Mouse (Mus musculus) thymus, adult 2 months (tissue): ENCODE results near the gene Ddx19a.

ENCODE experiments used
- CTCF ChIP-seq: fragments of 200-500 bp; IDR thresholded peaks from 2 replicates; pipeline ENCODE4 v1.5.1; 2012; ENCODE audit warnings: mild to moderate bottlenecking, control low read depth, low read length, moderate library complexity, borderline replicate concordance; ENCODE audit not compliant: control insufficient read depth, poor library complexity, insufficient read depth; ENCODE audit errors: extremely low read depth
- POLR2A ChIP-seq: fragments of 200-500 bp; IDR thresholded peaks from 2 replicates; pipeline ENCODE4 v1.6.1; 2012; ENCODE audit warnings: mild to moderate bottlenecking, low read length, control low read depth, moderate library complexity; ENCODE audit not compliant: control insufficient read depth, poor library complexity, insufficient read depth; ENCODE audit errors: extremely low read depth

- TF ChIP-seq POLR2A (no peak), CTCF (no peak)
Measured at GRCm38 (mm10) chr8:111042546-111042945, 44.9 kb upstream of the Ddx19a start.
